Mouse (Mus musculus) hindbrain, postnatal 0 days (tissue): Measurements from ENCODE around the gene Hspb9. TPM values are rescaled to one million over a fixed set of nuclear protein-coding genes. Genes with fewer than 3 reads are reported as not detected.

Source experiments
- ATAC-seq: fragments of 200-750 bp; cut with Nextera tagmentation; 2 replicates; pipeline ENCODE4 v1.8.0; 2017; ENCODE audit warnings: mild to moderate bottlenecking, moderate TSS enrichment, moderate library complexity
- DNase-seq: peaks from one replicate; pipeline ENCODE4 v3.0.0-alpha.2; 2015; ENCODE audit warnings: low spot score
- H3K27ac ChIP-seq: fragments of 300-500 bp; sonication (generic); 2 replicates; pipeline ENCODE4 v1.5.1; 2014; ENCODE audit warnings: mild to moderate bottlenecking
- H3K27me3 ChIP-seq: fragments of 300-500 bp; sonication (generic); 2 replicates; pipeline ENCODE4 v1.6.1; 2014; ENCODE audit warnings: low read length, mixed read lengths; ENCODE audit not compliant: insufficient read depth
- H3K36me3 ChIP-seq: fragments of 300-500 bp; sonication (generic); 2 replicates; pipeline ENCODE4 v1.6.1; 2014; ENCODE audit warnings: low read length, mixed read lengths; ENCODE audit not compliant: insufficient read depth
- H3K4me1 ChIP-seq: fragments of 300-500 bp; sonication (generic); 2 replicates; pipeline ENCODE4 v1.6.1; 2014; ENCODE audit warnings: antibody characterized with exemption, low read length, mixed read lengths; ENCODE audit not compliant: insufficient read depth
- H3K4me2 ChIP-seq: fragments of 300-500 bp; sonication (generic); 2 replicates; pipeline ENCODE4 v1.6.1; 2014; ENCODE audit warnings: low read depth, mild to moderate bottlenecking, low read length, moderate library complexity, mixed read lengths
- H3K4me3 ChIP-seq: fragments of 300-500 bp; sonication (generic); 2 replicates; pipeline ENCODE4 v1.5.1; 2014; ENCODE audit warnings: low read length
- H3K9ac ChIP-seq: fragments of 300-500 bp; sonication (generic); replicated peaks from 2 replicates; pipeline ENCODE4 v1.6.1; 2014; ENCODE audit warnings: mild to moderate bottlenecking, low read length, moderate library complexity, mixed read lengths
- H3K9me3 ChIP-seq: fragments of 300-500 bp; sonication (generic); 2 replicates; pipeline ENCODE4 v1.6.1; 2016; ENCODE audit warnings: low read length, mixed read lengths
- CTCF ChIP-seq: IDR thresholded peaks from 2 replicates; pipeline ENCODE4 v1.5.1; 2016; ENCODE audit warnings: antibody characterized with exemption, control low read depth, low read depth
- WGBS: fragments of 180-500 bp; shearing (Covaris S2); extraction: QIAGEN DNeasy Blood & Tissue Kit; methylation state at CpG from one replicate; pipeline ENCODE4 v1.1.7; 2014; 5-methylcytosine and 5-hydroxymethylcytosine counted together
- polyA plus RNA-seq: library from polyadenylated mRNA; unstranded; fragments of >200 nt; fragmentation: Nextera tagmentation; extraction: Ambion mirVana; gene quantifications from 2 replicates; pipeline ENCODE4 v1.2.1, GENCODE M21; 2015
- total RNA-seq: library from RNA; depleted of rRNA; stranded (reverse); fragments of >200 nt; gene quantifications from 2 replicates; pipeline ENCODE4 v1.2.3, GENCODE M21; 2014

Gene Hspb9
- total and polyA plus RNA-seq, 2 experiments from 2014 or later: 0.24 TPM; not detected in 1

DNA sequence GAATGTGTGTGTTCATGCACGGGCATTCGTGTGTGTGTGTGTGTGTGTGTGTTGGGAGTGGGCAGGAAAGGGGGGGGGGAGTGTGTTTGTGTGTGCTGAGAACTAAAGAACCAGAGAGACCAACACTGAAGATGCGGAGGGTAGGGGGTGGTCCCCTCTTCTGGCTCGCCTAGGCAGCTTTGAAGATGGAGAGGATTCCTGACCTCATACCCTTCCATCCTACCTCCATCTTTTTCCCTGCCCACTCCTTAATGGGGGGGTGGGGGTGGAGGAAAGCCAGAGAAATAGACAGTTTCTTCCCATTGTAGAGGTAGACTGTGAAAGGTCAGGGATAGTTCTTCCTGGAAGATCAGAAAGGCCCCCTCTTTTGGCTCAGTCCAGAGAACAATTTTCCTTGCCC, 476 bp upstream of the Hspb9 start:
- Histone ChIP-seq H3K4me3 (no peak overlapping the region), H3K4me1 (peaks cover 6% of the 10 kb centered on the region; the same call in 1 of the 2 replicates), H3K27me3 (no peaks in the 10 kb centered on the region), H3K9me3 (no peaks in the 10 kb centered on the region), H3K9ac (peak overlapping the region; percentile 6; the same call in 1 of the 2 replicates), H3K27ac (no peak overlapping the region), H3K36me3 (peaks cover 39% of the 10 kb centered on the region), H3K4me2 (no peak overlapping the region)
- no peak for TF ChIP-seq CTCF
- no peak for DNase-seq
- no peak for ATAC-seq
- 77% methylated on average over 4 of the region's 4 CpGs for WGBS

DNA sequence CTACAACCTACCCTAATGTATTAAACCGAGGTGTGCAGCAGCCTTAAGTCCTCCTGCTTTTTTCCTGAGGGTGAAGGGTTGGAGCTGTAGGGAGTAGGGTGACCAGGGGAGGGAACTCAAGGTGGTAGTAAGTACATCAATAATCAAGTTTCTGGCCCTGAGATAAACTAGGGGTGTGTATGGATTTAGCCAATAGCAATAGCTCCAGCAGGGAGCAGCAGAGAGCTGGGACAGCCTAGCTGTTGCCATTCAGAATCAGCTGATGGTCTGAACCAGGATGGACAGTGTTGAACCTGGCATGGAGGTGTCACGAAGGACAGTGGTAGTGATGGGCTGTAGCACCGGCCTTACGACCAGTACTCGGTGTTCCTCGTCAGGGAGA, 875 bp downstream of the Hspb9 start:
- H3K4me3 ChIP-seq: no peak overlapping the region
- H3K4me2 ChIP-seq: peak overlapping the region; percentile 33; the same call in 1 of the 2 replicates
- 47% methylated on average over 6 of the region's 6 CpGs for WGBS
- peak; percentile 91 for TF ChIP-seq CTCF
- no peaks in the 10 kb centered on the region for H3K27me3 ChIP-seq
- peak; percentile 90 for DNase-seq
- H3K9ac ChIP-seq: no peak overlapping the region; the same call in 1 of the 2 replicates
- no peak for ATAC-seq
- H3K27ac ChIP-seq: no peak overlapping the region; the same call in 1 of the 2 replicates
- peaks cover 30% of the 10 kb centered on the region for H3K36me3 ChIP-seq
- H3K4me1 ChIP-seq: peaks cover 6% of the 10 kb centered on the region; the same call in 1 of the 2 replicates
- H3K9me3 ChIP-seq: no peaks in the 10 kb centered on the region

DNA sequence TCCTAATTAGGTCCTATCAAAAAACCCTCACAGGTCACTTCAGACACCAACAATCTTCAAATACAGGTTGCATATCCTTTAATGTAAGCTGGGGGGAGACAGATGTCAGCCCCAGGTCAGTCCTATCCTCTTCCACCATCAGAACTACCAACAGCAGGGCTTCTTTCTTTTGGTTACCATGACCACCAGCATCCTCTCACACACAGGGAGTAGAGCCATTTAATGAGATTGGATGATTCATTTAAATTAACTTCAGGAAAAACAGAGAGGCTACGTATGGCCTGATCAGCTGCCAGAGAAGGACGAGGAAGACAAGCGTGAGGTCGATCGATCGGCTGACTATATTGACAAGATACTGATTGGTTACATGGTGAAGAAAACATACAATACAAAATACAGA, 1.3 kb downstream of the Hspb9 start:
- no peak for TF ChIP-seq CTCF
- Histone ChIP-seq H3K4me2 (no peak overlapping the region), H3K4me3 (no peak overlapping the region), H3K9me3 (no peaks in the 10 kb centered on the region), H3K27ac (no peak overlapping the region), H3K27me3 (no peaks in the 10 kb centered on the region), H3K9ac (no peak overlapping the region), H3K4me1 (peaks cover 6% of the 10 kb centered on the region; the same call in 1 of the 2 replicates), H3K36me3 (peaks cover 29% of the 10 kb centered on the region)
- no peak for ATAC-seq
- WGBS: 69% methylated on average over 6 of the region's 6 CpGs
- no peak for DNase-seq

DNA sequence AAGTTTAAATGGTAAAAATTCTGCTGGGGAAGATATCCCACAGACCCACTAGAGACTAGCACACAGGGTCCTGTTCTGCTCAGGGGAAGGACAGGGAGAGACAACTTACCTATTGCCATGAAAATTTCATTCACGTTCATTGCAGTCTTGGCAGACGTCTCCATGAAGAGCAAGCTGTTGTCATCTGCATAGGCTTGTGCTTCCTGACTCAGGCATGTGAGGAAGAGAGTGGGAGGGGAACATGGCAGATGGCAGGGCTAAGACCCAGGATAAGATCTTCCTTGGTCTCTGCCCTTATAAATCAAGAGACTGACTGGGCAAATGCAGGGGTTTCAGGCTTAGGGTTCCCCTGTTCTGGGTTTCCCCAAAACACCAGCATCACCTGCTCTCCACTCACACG, 3.0 kb downstream of the Hspb9 start:
- no peak for TF ChIP-seq CTCF
- Histone ChIP-seq H3K27ac (no peak overlapping the region), H3K9ac (no peak overlapping the region), H3K4me2 (no peak overlapping the region), H3K9me3 (no peaks in the 10 kb centered on the region), H3K27me3 (no peaks in the 10 kb centered on the region), H3K4me3 (no peak overlapping the region), H3K36me3 (peaks cover 25% of the 10 kb centered on the region), H3K4me1 (peaks cover under 1% of the 10 kb centered on the region; the same call in 1 of the 2 replicates)
- 84% methylated on average over 3 of the region's 3 CpGs for whole genome bisulfite sequencing
- no peak for DNase-seq
- ATAC-seq: no peak

DNA sequence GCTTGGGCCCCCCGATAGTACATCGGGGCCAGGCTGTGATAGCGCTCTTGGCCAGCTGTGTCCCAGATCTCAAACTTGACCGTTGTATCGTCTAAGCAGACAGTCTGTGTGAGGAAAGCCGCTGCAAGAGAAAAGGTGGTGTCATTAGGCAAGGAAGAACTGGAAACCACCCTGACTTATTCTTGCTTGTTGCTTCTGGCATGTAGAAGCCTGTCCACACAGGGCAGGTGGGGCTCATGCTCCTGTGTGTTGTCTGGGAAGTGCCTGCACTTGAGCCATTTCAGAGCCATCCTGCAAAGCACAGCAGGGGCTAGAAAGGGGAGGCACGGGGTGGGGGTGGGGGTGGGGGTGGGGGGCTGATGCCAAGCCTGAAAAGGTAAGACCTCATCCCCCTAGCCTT, 4.8 kb downstream of the Hspb9 start:
- DNase-seq: no peak
- no peaks in the 10 kb centered on the region for H3K27me3 ChIP-seq

DNA sequence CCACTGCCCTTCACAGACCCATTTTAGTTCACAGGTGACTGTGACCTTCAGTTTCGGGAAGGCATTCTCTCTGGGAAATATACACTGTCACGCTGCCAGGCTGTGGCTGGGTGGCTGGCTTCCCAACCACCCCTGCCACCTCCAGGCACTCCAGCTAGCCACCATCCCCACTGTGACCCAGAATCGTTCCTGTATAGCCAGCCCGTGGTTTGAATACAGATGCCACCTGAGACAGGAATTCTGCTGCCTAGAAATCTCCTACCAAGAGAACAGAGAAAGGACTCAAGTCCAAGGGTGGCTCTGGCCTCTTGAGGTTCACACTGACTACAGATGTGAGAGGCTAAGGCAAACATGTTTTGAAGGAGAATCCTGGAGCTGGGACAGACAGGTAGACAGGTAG, 5.2 kb downstream of the Hspb9 start:
- TF ChIP-seq CTCF: no peak
- ATAC-seq (no peak), DNase-seq (no peak)
- Histone ChIP-seq H3K4me3 (no peak overlapping the region), H3K27me3 (no peaks in the 10 kb centered on the region), H3K4me2 (no peak overlapping the region), H3K36me3 (peaks cover 25% of the 10 kb centered on the region), H3K27ac (no peak overlapping the region), H3K4me1 (peaks cover 8% of the 10 kb centered on the region; the same call in 1 of the 2 replicates), H3K9me3 (no peaks in the 10 kb centered on the region), H3K9ac (no peak overlapping the region)
- 82% methylated on average over 4 of the region's 4 CpGs for WGBS

More for the DNA sequence above, 4.8 kb downstream of the Hspb9 start:
- H3K4me2 ChIP-seq: no peak overlapping the region
- 84% methylated on average over 7 of the region's 7 CpGs for WGBS
- H3K9ac ChIP-seq: no peak overlapping the region
- ATAC-seq: no peak
- TF ChIP-seq CTCF: no peak
- H3K36me3 ChIP-seq: peaks cover 25% of the 10 kb centered on the region
- peaks cover 8% of the 10 kb centered on the region; the same call in 1 of the 2 replicates for H3K4me1 ChIP-seq
- no peak overlapping the region for H3K27ac ChIP-seq
- no peak overlapping the region for H3K4me3 ChIP-seq
- H3K9me3 ChIP-seq: no peaks in the 10 kb centered on the region

DNA sequence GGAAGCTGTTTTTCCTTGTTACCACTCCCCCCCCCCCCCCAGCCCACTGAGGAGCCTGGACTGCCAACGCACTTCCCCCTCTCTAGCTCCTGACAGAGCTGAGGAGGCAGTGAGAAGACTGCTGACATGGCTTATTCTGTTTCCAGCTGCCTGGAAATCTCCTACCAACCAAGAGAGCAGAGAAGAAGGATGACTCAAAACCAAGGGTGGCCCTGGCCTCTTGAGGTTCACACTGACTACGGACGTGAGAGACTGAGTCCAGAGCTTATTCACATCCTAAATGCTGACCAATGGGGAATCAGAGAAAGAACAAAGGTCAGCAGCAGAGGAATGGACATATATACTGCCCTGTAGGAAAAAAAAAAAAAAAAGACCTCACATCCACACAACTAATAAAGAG, 5.7 kb downstream of the Hspb9 start:
- no peak overlapping the region for H3K4me3 ChIP-seq
- DNase-seq: no peak
- peaks cover 8% of the 10 kb centered on the region; the same call in 1 of the 2 replicates for H3K4me1 ChIP-seq
- no peak overlapping the region for H3K4me2 ChIP-seq
- H3K27ac ChIP-seq: 0 out of 2 replicates have a peak overlapping the region, but pooled peaks have one; percentile 28
- ATAC-seq: no peak
- no peaks in the 10 kb centered on the region for H3K9me3 ChIP-seq
- H3K9ac ChIP-seq: no peak overlapping the region
- H3K36me3 ChIP-seq: peaks cover 25% of the 10 kb centered on the region
- no peak for TF ChIP-seq CTCF
- WGBS: 67% methylated on average over 3 of the region's 3 CpGs
- H3K27me3 ChIP-seq: no peaks in the 10 kb centered on the region
